Comparison of ENCODE assay signal across 11 mouse cellular contexts in genomic region chr2:165510914-165511458, GRCm38 (mm10). TPM values are rescaled to one million over a fixed set of nuclear protein-coding genes. Genes with fewer than 3 reads are reported as not detected.
DNase-seq lines count a peak whose midpoint lies in the region; ATAC-seq and TF ChIP-seq lines count a peak whose summit lies in the region.
"Not testable (repeated sequence)": the region's sequence is repeated elsewhere in the genome, so short reads cannot be mapped to it uniquely, and the experiment has no call there.
"Had no signal": no experiment of that assay in that cellular context is flagged by ENCODE, and none has a peak within 500 bp of the region (broad histone marks: within the 10 kb centered on the region; RNA-seq: fewer than 3 reads in every experiment).

No protein-coding gene starts in this region.

- ATAC-seq in common myeloid progenitor, adult 5-6 weeks (replicated peaks; ENCODE audit: low read depth, poor library complexity, severe bottlenecking) = peak; percentile 32; the same call in 1 of the 2 replicates
- ATAC-seq in erythroid progenitor cell, adult 5-6 weeks (replicated peaks; ENCODE audit: low FRiP score, poor library complexity, severe bottlenecking) = peak; percentile 49
- ATAC-seq in stomach, postnatal 0 days (ENCODE audit: low FRiP score, low TSS enrichment) = peak; percentile 27; the same call in 1 of the 2 replicates

- intact Hi-C loops in left cerebral cortex, adult 2 months (cut with DNase I) = not testable (repeated sequence)

- not testable (repeated sequence) for TF ChIP-seq EP300 in stomach, postnatal 0 days (optimal IDR thresholded peaks at IDR 0.05)

- not testable (repeated sequence) for H3K4me3 ChIP-seq in left cerebral cortex, adult 2 months; stomach, postnatal 0 days (ENCODE audit: low read depth, low read length)

- H3K27me3 ChIP-seq in stomach, postnatal 0 days (ENCODE audit: control insufficient read depth, insufficient read depth, low read length) = not testable (repeated sequence)

- H3K27ac ChIP-seq in left cerebral cortex, adult 2 months = peak overlapping the region; percentile 81
- H3K27ac ChIP-seq in stomach, postnatal 0 days (replicated peaks) = not testable (repeated sequence)

- H3K4me2 ChIP-seq in stomach, postnatal 0 days (replicated peaks; ENCODE audit: low read depth) = not testable (repeated sequence)

- H3K36me3 ChIP-seq in stomach, postnatal 0 days (ENCODE audit: control insufficient read depth, insufficient read depth, low read length) = not testable (repeated sequence)

- WGBS in stomach, postnatal 0 days = 54% methylated on average over 2 of the region's 2 CpGs

- not testable (repeated sequence) for H3K9me3 ChIP-seq in stomach, postnatal 0 days (ENCODE audit: control insufficient read depth, low read length)

- not testable (repeated sequence) for TF ChIP-seq CTCF in left cerebral cortex, adult 2 months (IDR thresholded peaks at IDR 0.05); stomach, postnatal 0 days (IDR thresholded peaks at IDR 0.05; ENCODE audit: low read depth)

- not testable (repeated sequence) for H3K4me1 ChIP-seq in stomach, postnatal 0 days (replicated peaks; ENCODE audit: control insufficient read depth, insufficient read depth)

- peak; percentile 72 for DNase-seq in ES-CJ7 (ENCODE audit: low read depth, low spot score)
- DNase-seq in R1 (ENCODE audit: low read depth, low spot score) = peak; percentile 45
- not testable (repeated sequence) for DNase-seq in left cerebral cortex, adult 2 months (ENCODE audit: extremely low spot score in 1 of 2, low spot score in 2 of 2); stomach, postnatal 0 days (ENCODE audit: low spot score)

- H3K9ac ChIP-seq in stomach, postnatal 0 days (ENCODE audit: low read length) = not testable (repeated sequence)

RNA-seq across cellular contexts. Expression of gene Slc2a10, which starts 7.4 kb away (rescaled TPM):
- total RNA-seq in common myeloid progenitor, adult 5-6 weeks (2017) = 0.15 and 0.64 TPM in 2 replicates
- not detected in 2 replicates for total RNA-seq in erythroid progenitor cell, adult 5-6 weeks (2015; ENCODE audit: low replicate concordance)
- not detected in 2 replicates for total RNA-seq in erythroid progenitor cell, adult 5-6 weeks (2017; ENCODE audit: low replicate concordance)
- 1 to 10 TPM; 1.2 TPM for total RNA-seq in left cerebral cortex, adult 2 months (2021)
- polyA plus RNA-seq in stomach, postnatal 0 days (2015; fragmentation: Nextera tagmentation; extraction: Ambion mirVana) = 10.1 and 10.7 TPM in 2 replicates
- total RNA-seq: MEL had no signal
- polyA plus RNA-seq: CD4-positive, CD25-positive, alpha-beta regulatory T cell, adult 4 months had no signal

RNA-seq across cellular contexts. Expression of gene Trp53rka, which starts 17.9 kb away (rescaled TPM):
- 6.4 and 12.4 TPM in 2 replicates for total RNA-seq in common myeloid progenitor, adult 5-6 weeks (2017)
- not detected in 2 replicates for total RNA-seq in erythroid progenitor cell, adult 5-6 weeks (2015; ENCODE audit: low replicate concordance)
- total RNA-seq in erythroid progenitor cell, adult 5-6 weeks (2017; ENCODE audit: low replicate concordance) = 1.4 and 2.9 TPM in 2 replicates
- total RNA-seq in left cerebral cortex, adult 2 months (2021) = 10 to 100 TPM; 21.5 to 22.0 TPM
- polyA plus RNA-seq in stomach, postnatal 0 days (2015; fragmentation: Nextera tagmentation; extraction: Ambion mirVana) = 19.7 and 21.3 TPM in 2 replicates

RNA-seq across cellular contexts. Expression of gene Slc13a3, which starts 38.0 kb away (rescaled TPM):
- not detected in 2 replicates for total RNA-seq in common myeloid progenitor, adult 5-6 weeks (2017)
- not detected in 2 replicates for total RNA-seq in erythroid progenitor cell, adult 5-6 weeks (2015; ENCODE audit: low replicate concordance)
- 0.13 and 0.91 TPM in 2 replicates for total RNA-seq in erythroid progenitor cell, adult 5-6 weeks (2017; ENCODE audit: low replicate concordance)
- total RNA-seq in left cerebral cortex, adult 2 months (2021) = 10 to 100 TPM; 12.0 to 18.6 TPM
- polyA plus RNA-seq in stomach, postnatal 0 days (2015; fragmentation: Nextera tagmentation; extraction: Ambion mirVana) = 0.34 and 0.64 TPM in 2 replicates
- total RNA-seq: hematopoietic stem cell, adult 5-6 weeks; MEL had no signal
- polyA plus RNA-seq: C2C12; intestine, postnatal 0 days had no signal

Comparison
In these comparisons a context has a peak if more than half of its experiments do, and no peak if none do; other contexts are left out.
1. RNA of gene Slc13a3, which starts 38.0 kb away (total RNA-seq): 12.0 to 18.6 TPM in left cerebral cortex, adult 2 months; 0.13 to 0.91 TPM in erythroid progenitor cell, adult 5-6 weeks and not detected in common myeloid progenitor, adult 5-6 weeks; every median in the first group is over 4 times any median in the second.
2. Peak in every context shown above with its lines, with median percentiles within 50 percentile points of each other: ATAC-seq.